Mouse (Mus musculus): ENCODE measurements around the gene Ercc8. TPM values are rescaled to one million over a fixed set of nuclear protein-coding genes. Genes with fewer than 3 reads are reported as not detected.
A peak's percentile ranks its signal among the peaks of the same experiment; 100 is the strongest.

Ercc8 gene
- total RNA-seq, 2 experiments from 2014 or later, result 19.9 to 24.0 TPM

DNA sequence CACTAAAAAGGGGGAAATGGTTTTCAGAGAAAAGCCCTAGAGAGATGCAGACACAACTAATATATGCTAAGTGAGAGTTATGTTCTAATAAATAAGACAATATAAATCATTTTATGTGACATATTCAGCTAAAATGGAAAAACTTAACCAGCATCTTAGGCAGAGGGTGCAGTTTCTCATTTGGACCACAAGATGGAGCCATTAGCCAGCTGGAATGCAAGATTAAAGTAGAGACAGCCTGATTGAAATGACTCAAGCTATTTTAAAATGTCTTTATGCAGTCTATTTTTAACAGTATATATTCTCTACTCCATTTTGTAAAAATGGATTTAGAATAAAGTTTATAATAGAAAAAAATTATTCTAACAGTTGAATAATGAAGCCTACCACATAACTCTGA lies 6.7 kb upstream of the Ercc8 start:
- peak; percentile 18 to 53 for DNase-seq (ENCODE audit: low spot score in 2 of 2)
- intact Hi-C loops (cut with DNase I), result loop anchor here (2.0 to 10.0 kb wide), 6 partner anchors 107 to 1207 kb away; partner anchors contain the start of genes Dimt1 and Smim15

DNA sequence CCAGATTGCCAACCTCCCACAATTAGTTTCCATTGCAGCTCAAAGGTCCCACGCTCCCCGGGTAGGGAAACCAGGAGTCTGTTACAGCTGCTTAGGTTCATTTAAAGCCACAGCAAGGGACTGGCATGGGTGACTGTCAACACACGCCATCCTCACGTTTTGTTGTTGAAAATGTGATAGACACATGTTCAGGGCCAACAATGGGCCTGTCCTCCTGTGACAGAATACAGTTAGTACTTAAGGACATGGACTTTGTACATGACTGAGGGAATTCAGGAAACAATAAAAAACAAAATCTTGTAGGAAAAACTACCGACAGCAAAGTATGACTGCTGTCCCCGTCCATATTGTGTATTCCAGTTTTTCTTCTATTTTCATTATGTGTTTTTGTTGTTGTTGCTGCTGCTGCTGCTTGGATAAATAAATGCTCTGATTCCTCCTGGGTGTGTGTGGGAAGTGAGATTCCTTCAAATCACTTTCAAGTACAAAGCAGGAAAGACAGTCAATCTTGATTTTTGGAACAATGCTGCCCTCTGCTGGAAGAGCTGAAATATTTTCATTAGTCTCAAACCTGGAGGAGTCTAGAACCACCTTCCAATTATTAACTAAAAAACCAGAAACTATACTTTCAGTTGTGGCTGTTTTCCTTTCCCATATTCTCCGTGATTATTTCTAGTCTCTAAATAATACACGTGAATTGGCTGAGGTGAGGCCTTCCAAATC lies 5.7 kb upstream of the Ercc8 start:
- peak; percentile 54 to 58 for DNase-seq (ENCODE audit: low spot score in 2 of 2)

DNA sequence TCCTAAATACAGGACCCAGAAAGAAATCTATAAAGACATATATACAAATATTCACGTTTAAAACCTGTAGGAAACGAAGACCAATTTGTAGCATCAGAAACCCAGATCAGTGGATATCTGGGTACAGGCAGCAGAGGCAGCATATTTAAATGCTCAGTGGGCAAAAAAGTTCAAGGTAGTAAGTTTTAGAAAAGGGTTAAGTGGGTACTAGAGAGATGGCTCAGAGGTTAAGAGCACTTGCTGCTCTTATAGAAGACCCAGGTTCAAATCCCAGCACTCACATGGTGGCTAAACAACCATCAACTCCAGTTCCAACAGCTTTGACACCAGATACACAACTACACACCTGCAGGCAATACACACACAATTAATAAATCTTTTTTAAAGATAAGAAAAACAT lies 1.4 kb upstream of the Ercc8 start:
- no peak for DNase-seq (ENCODE audit: low spot score in 2 of 2)
- intact Hi-C loops (cut with DNase I), result loop anchor here (10.0 kb wide), 2 partner anchors 272 to 1212 kb away; partner anchors contain the start of gene Dimt1

More for the DNA sequence above, 5.7 kb upstream of the Ercc8 start:
- intact Hi-C loops (cut with DNase I), result loop anchor here (2.0 to 10.0 kb wide), 6 partner anchors 108 to 1208 kb away; partner anchors contain the start of genes Dimt1 and Smim15

DNA sequence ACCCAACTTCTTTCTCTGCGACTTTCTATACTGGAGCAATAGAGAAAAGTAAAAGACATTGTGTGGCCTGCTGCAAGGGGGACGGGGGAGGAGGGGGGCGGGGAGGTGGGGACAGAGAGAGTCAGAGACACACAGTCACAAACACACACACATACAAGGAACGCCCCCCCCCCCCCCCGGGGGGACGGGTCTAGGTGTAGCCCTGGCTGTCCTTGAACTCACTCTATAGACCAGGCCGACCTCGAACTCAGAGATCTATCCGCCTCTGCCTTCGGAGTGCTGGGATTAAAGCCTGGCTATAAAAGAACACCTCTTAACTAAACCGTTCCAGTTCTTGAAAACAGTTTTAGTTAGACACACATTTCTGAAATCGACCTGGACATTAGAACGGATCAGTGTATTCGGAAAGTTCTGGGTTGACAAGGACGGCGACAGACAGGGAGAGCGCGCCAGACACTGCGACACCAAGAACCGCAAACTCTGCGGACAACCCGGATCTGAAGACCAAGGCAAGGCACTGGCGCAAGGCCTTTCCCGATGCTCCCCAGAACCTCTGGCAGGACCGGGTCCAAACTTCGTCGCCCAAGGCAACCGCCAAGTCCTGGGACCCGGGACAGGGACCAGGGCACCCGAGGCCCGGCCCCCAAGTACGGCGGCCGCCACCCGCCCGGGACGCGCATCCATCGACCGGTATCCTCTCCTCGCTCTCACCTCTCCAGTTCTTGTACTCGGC lies 633 bp upstream of the Ercc8 start:
- intact Hi-C loops (cut with DNase I), result loop anchor here (10.0 kb wide), 2 partner anchors 273 to 1213 kb away; partner anchors contain the start of gene Dimt1
- DNase-seq (ENCODE audit: low spot score in 2 of 2), result peak in 1 of 2 experiments; percentile 22

DNA sequence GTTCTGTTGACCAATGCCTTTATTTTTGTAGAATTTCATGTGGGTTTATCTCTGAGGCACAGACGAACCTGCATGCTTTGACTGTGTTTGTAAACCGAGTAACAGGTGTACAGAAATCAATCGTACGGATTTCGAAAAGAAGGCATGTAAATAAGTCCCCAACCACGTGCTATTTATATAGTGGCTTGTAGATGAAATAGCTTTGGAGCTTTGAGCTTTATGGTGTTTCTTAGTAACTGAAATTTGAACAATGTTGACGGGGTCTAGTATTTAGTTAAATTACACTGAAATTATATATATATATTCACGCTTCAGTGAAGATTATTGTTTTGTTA lies 677 bp downstream of the Ercc8 start:
- no peak for DNase-seq (ENCODE audit: low spot score in 2 of 2)
- intact Hi-C loops (cut with DNase I), result loop anchor here (10.0 kb wide), 2 partner anchors 274 to 1214 kb away; partner anchors contain the start of gene Dimt1

DNA sequence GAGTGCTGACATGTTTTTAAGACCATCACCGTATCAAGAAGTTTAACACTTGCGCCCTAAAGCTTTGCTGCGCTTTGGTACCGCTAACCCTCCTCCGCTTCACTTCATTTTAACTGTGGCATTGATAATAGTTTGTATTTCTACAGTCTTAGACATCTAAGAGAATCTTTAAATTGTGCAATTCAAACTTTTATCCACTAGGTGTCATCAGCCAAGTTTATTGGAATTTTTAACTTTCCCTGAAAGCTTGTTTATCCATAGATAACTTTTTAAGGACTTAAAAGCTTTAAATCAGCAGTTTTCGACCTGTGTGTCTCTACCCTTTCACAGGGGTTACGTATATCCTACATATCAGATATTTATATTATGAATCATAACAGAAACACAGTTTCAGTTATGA lies 1.4 kb downstream of the Ercc8 start:
- intact Hi-C loops (cut with DNase I), result loop anchor here (10.0 kb wide), 2 partner anchors 275 to 1215 kb away; partner anchors contain the start of gene Dimt1
- no peak for DNase-seq (ENCODE audit: low spot score in 2 of 2)

DNA sequence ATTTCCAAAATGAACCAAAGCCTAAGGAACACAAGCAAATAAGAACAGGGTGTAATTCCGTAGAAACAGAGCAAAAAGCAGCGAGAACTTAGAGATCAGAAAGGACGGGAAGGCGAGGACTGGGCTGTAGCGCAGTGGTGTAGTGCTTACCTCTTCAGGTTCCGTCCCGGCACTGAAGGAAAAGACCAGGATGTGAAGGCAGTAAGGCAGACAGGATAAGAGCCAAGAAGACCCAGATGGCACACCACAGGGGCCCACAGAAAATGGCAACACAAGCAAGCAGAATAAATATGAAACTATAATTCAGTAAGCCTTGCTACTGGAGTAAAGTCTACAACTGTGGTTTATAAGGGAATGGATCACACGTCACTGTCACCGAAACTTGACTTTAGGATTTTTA lies 5.4 kb downstream of the Ercc8 start:
- intact Hi-C loops (cut with DNase I), result no loop called here
- no peak for DNase-seq (ENCODE audit: low spot score in 2 of 2)

DNA sequence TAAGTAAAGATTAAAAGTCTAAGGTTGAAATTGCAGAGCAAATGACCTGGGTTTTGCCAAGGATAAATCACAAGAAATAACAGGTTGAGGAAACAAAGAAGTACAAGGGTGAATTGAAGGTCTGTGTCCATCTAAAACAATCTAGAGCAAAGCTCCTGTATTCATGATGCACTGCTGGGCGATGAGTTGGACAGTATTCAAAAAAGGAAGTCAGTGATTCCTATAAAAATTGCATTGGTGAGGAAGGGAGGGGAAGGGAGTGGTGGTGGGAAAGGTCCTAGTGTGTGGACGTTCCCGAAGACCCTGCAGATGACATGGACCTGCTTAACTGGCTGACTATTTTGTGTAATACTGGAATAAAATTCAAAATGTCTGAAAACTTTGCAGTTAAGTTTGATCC lies 6.1 kb downstream of the Ercc8 start:
- intact Hi-C loops (cut with DNase I), result no loop called here
- no peak for DNase-seq (ENCODE audit: low spot score in 2 of 2)

DNA sequence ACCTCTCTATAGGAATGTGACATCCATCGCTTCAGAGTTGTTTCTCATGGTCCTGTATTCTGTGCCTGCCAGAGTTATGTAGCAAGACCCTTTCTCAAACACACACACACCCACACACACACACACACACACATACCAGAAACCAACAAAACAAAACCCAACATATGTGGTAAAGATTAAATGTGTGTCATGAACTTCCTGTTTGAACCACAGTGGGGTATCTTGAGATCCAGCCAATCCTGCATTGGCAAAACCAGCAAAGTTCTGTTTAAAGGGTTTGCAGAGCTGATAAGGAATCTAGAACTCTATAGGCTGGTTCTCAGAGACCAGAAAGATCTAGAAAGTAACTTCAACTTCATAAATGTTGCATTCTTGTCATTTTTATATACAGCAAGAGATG lies 11.5 kb downstream of the Ercc8 start:
- DNase-seq (ENCODE audit: low spot score in 2 of 2), result no peak
- intact Hi-C loops (cut with DNase I), result no loop called here

DNA sequence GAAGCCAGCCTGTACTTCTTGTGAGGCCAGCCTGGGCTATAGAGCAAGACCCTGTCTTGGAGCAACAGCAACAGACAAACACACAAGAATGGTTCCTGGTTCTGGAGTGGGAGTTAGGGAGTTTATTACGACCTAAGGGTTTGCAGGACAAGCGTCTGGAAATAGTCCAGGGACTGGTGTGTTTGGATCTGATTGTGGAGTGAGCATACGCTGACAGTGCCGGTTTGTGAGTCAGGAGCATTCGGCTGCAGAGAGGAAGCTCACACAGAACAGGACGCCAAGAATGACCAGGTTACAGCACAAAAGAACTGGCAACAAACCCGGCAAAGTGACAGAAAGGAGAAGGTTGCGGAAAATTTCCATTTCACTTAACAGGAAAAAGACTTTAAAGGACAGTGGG lies 12.0 kb downstream of the Ercc8 start:
- no peak for DNase-seq (ENCODE audit: low spot score in 2 of 2)
- intact Hi-C loops (cut with DNase I), result no loop called here

DNA sequence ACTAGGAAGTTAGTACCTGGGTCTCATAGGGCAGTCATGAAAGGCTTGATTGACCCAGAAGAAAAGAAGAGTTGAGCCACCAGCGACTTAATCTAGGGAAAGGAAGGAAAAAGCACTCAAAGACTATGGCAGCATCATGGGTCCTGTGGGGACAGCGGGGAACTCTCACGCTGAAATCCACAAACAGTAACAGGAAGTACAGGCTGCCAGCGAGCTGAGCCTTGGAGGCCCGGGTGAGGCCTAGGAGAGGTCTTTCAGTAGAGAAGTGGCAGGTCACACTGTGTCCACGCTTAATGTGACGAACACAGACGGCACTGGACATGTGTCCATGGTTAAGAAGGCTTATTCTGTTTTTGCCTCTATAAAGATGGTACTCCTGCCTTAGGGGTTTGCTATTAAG lies 21.1 kb downstream of the Ercc8 start:
- no peak for DNase-seq (ENCODE audit: low spot score in 2 of 2)
- intact Hi-C loops (cut with DNase I), result no loop called here

DNA sequence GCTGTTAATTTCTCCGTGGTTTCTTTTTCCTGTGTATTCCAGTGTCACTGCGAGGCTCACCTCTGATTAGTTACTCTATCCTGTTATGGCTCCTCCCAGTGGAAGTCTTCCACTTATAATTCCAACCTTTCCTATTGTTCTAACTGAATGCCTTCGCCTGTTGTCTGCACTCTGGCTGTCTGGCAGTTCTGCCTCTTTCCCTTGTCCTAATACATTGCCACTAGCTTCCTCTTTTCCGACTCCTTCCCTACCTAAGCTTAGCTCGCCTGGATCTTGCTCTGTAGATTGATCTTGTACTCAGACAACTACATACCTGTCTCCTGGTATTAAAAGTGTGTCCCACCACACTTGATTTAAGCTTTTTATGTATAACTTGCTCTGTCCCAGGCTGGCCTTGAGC lies 22.3 kb downstream of the Ercc8 start:
- intact Hi-C loops (cut with DNase I), result no loop called here
- DNase-seq (ENCODE audit: low spot score in 2 of 2), result no peak

DNA sequence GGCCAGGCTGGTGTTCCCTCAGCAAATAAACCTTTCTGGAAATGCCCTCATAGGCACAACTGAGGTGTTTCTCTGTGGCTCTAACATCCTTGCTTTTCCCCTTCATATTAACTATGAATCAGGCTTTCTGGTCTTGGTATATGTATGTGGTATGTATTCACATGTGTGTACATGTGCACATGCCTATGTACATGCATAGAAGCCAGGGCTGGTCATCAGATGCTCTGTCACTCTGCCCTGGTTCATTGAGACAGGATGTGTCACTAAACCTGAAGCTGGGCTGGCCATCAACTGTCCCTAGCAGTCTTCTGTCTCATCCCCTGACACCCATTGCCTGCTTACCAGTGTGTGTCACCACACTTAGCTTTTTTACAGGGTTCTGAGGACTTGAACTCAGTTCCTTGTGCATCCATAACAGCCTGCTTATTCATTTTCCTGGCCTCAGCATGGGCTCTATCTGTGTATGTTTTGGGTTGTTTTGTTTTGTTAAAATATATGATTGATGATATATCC lies 26.3 kb downstream of the Ercc8 start:
- no peak for DNase-seq (ENCODE audit: low spot score in 2 of 2)
- intact Hi-C loops (cut with DNase I), result no loop called here

DNA sequence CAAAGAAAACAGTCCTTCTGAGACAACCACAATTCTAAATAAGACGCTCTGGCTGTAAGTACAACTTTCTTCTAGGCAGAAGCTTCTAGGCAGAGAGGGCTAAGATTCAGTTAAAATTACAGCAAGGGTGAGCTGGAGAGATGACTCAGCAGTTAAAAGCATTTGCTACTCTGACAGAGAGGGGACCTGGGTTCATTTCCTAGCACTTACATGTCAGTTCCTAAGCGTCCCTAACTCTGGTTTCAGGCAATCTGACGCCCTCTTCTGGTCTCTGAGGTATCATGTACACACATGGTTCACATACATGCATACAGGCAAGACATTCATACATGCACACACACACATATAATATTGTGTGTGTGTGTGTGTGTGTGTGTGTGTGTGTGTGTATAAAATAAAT lies 27.0 kb downstream of the Ercc8 start:
- intact Hi-C loops (cut with DNase I), result no loop called here
- DNase-seq (ENCODE audit: low spot score in 2 of 2), result no peak

DNA sequence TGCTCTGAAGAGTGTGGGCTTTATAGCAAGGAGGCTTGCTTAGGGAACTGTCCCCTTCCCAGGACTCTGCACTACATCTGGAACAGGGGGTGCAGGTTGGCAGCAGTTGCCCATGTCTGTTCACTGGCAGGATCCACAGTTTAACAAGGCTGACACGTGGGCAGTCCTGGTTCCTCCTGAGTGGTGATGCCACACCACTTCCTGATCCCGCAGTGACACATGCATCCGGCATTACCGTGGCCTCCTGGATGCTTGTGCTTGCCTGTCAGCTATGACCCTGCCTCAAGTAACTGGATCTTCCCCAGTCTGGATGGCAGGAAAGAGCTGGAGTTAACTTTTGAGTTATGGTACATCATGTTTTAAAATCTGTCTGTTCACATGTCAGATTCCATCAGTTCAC lies 29.5 kb downstream of the Ercc8 start:
- intact Hi-C loops (cut with DNase I), result no loop called here
- DNase-seq (ENCODE audit: low spot score in 2 of 2), result no peak

DNA sequence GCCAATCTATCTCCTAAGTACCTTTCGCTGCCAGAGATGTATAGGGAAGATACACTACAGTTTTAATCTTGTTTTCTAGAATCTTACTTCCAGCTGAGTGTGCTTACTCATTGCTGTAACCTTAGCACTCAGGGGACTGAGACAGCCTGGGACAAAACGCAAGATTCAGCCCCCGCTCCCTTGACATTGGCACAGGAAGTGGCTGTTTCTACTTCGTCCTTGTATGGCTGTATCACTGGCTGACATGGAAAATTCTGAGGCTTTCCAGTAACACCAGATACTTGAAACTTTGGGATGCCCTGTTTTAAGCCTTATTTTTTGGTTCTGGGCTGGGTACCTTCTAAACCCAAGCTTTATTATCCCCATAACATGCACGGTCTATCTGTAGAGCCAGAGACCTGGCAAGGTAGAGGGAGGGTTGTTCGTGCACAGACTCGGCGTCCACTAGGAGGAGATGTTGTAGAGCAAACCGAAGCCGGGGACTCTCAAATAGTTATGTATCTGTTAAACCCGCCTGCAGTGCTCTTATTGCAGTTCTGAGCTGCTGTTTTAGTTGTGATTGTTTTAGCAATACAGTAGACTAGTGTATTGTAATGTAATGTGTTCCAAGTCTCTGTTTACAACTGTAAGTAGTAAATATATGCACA lies 32.7 kb downstream of the Ercc8 start:
- peak; percentile 67 to 74 for DNase-seq (ENCODE audit: low spot score in 2 of 2)
- intact Hi-C loops (cut with DNase I), result loop anchor here (5.0 kb wide), 1 partner anchor 136 kb away; no protein-coding TSS in a partner anchor

DNA sequence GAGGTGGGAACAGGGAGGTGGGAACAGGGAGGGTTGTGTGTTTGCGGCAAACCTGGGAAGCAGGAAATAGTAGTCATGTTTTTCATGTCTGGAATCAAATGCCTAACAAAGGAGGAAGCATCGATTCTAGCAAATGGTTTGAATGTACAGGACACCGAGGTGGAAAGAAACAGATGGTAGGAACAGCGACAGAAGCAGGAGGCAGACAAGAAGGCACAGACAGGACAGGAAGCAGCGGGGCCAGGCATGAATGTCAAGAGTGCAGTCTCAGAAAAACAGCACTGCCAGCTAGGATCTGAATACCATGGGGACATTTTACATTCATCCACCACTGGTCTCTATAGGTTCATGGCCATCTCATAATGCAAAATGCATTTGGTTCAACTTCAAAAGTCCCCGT lies 36.9 kb downstream of the Ercc8 start:
- no peak for DNase-seq (ENCODE audit: low spot score in 2 of 2)
- intact Hi-C loops (cut with DNase I), result no loop called here

DNA sequence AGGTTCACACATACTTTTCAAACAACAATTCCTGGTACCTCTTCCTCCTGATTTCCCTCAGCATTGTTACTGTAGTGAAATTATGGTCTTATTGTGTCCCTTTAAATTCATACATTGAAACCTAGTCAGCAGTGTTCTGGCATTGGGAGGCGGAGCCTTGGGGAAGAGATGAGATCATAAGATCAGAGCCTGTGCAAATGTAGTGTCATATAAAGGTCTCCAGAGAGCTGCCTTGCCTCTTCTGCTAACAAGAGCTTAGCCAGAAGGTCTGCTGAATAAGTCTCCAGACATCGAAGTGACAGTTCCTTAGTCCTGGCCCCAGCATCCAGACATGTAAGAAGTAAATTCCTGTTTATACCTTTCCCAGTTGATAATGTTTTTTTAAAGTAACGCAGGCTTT lies 46.3 kb downstream of the Ercc8 start:
- intact Hi-C loops (cut with DNase I), result no loop called here
- DNase-seq (ENCODE audit: low spot score in 2 of 2), result no peak

DNA sequence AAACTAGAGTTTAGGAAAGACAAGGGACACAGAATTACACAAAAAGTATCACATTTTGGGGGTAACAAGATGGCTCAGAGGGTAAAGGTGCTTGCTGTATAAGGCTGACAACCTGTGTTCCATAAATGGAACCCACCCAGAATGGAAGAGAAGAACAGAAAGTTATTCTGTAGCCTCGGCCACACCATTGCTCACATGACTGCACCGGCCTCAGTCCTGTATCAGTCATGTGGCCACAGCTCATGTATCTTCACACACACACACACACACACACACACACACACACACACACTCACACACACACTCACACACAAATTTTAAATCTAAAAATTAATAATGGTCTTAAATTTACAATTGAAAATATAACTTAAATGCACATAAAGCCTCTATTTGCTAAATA lies 48.9 kb downstream of the Ercc8 start:
- no peak for DNase-seq (ENCODE audit: low spot score in 2 of 2)
- intact Hi-C loops (cut with DNase I), result no loop called here

DNA sequence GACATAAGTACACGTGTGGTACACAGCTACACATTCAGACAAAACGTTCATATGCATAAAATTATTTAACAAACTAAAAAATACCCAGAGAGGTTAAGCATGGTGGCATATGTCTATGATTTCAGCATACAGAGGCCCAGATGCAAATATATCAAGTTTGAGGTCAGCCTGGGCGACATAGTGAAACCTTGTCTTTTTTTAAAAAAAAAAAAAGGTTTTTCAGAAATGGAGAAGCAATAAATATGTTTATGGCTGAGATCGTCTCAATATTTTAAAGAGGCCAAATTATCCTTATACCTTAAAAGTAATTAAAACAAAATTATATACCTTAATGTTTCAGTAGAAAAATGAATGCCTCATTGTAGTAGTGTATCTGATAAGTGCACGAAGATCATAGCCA lies 49.6 kb downstream of the Ercc8 start:
- intact Hi-C loops (cut with DNase I), result no loop called here
- DNase-seq (ENCODE audit: low spot score in 2 of 2), result no peak

Measured in left cerebral cortex, postnatal 14 days (tissue).